Mouse (Mus musculus) MEL (cell line): ENCODE data around the gene Lrif1. TPM values are rescaled to one million over a fixed set of nuclear protein-coding genes. Genes with fewer than 3 reads are reported as not detected.
"Not testable (repeated sequence)": the region's sequence is repeated elsewhere in the genome, so short reads cannot be mapped to it uniquely, and the experiment has no call there.

ENCODE experiments used
- DNase-seq: peaks from one replicate; pipeline ENCODE4 v3.0.0; 2011; ENCODE audit warnings: low read depth, low spot score
- H3K27ac ChIP-seq: 2 replicates; pipeline ENCODE4 v1.5.1; 2012; ENCODE audit warnings: low read depth, mild to moderate bottlenecking, control low read depth, low read length, moderate library complexity; ENCODE audit not compliant: control insufficient read depth
- H3K27me3 ChIP-seq, 2 experiments: fragments of 150-350 bp in 1 of 2; sonication (generic) in 1 of 2; 2 replicates each; pipeline ENCODE4 v1.6.1; 2012; ENCODE audit warnings: low read length in 2 of 2, mild to moderate bottlenecking in 2 of 2, improper control_type of control experiment in 1 of 2, moderate library complexity in 1 of 2; ENCODE audit not compliant: insufficient read depth in 2 of 2, control insufficient read depth in 1 of 2
- H3K36me3 ChIP-seq, 2 experiments: 2 replicates each; pipeline ENCODE4 v1.6.1; 2012 to 2014; ENCODE audit warnings: low read length in 2 of 2, improper control_type of control experiment in 1 of 2, inconsistent platforms in 1 of 2, mild to moderate bottlenecking in 1 of 2; ENCODE audit not compliant: insufficient read depth in 2 of 2, control insufficient read depth in 1 of 2
- H3K4me1 ChIP-seq, 2 experiments: fragments of 150-350 bp in 1 of 2; sonication (generic) in 1 of 2; 2 replicates each; pipeline ENCODE4 v1.6.1; 2012; ENCODE audit warnings: low read length in 2 of 2, improper control_type of control experiment in 1 of 2, mild to moderate bottlenecking in 1 of 2; ENCODE audit not compliant: insufficient read depth in 2 of 2, control insufficient read depth in 1 of 2
- H3K4me3 ChIP-seq, 2 experiments: fragments of 150-350 bp in 1 of 2; sonication (generic) in 1 of 2; 2 replicates each; pipeline ENCODE4 v1.5.1; 2012; ENCODE audit warnings: low read depth in 2 of 2, low read length in 2 of 2, mild to moderate bottlenecking in 2 of 2, moderate library complexity in 2 of 2, control low read depth in 1 of 2, improper control_type of control experiment in 1 of 2; ENCODE audit not compliant: control insufficient read depth in 1 of 2, insufficient read depth in 1 of 2
- H3K79me2 ChIP-seq: 2 replicates; pipeline ENCODE4 v1.6.1; 2012; ENCODE audit warnings: mild to moderate bottlenecking, low read length, moderate library complexity; ENCODE audit not compliant: control insufficient read depth, poor library complexity, insufficient read depth
- H3K9ac ChIP-seq: 2 replicates; pipeline ENCODE4 v1.6.1; 2012; ENCODE audit warnings: low read depth, mild to moderate bottlenecking, control low read depth, low read length, moderate library complexity; ENCODE audit not compliant: control insufficient read depth, poor library complexity, severe bottlenecking
- H3K9me3 ChIP-seq: fragments of 150-350 bp; sonication (generic); replicated peaks from 2 replicates; pipeline ENCODE4 v1.6.1; 2012; ENCODE audit warnings: mild to moderate bottlenecking, low read length, improper control_type of control experiment, moderate library complexity; ENCODE audit not compliant: insufficient read depth
- BHLHE40 ChIP-seq: IDR thresholded peaks from 2 replicates; pipeline ENCODE4 v1.6.1; 2012; ENCODE audit warnings: low read depth, mild to moderate bottlenecking, inconsistent platforms, low read length, improper control_type of control experiment, borderline replicate concordance
- CHD1 ChIP-seq: IDR thresholded peaks from 2 replicates; pipeline ENCODE4 v1.6.1; 2012; ENCODE audit warnings: low read depth, mild to moderate bottlenecking, inconsistent platforms, low read length, improper control_type of control experiment
- CHD2 ChIP-seq: IDR thresholded peaks from 2 replicates; pipeline ENCODE4 v1.6.1; 2011; ENCODE audit warnings: low read length, improper control_type of control experiment
- CTCF ChIP-seq, 3 experiments: IDR thresholded peaks in 2 of 3; conservative IDR thresholded peaks in 1 of 3; 2 replicates each; pipeline ENCODE4 v1.5.1; 2011 to 2012; ENCODE audit warnings: low read length in 3 of 3, low read depth in 2 of 3, mild to moderate bottlenecking in 2 of 3, improper control_type of control experiment in 1 of 3, inconsistent platforms in 1 of 3, mixed read lengths in 1 of 3, moderate library complexity in 1 of 3; ENCODE audit not compliant: control insufficient read depth in 1 of 3, insufficient read depth in 1 of 3, poor library complexity in 1 of 3, severe bottlenecking in 1 of 3
- E2F4 ChIP-seq: IDR thresholded peaks from 2 replicates; pipeline ENCODE4 v1.6.1; 2011; ENCODE audit warnings: low read depth, low read length, improper control_type of control experiment, borderline replicate concordance
- ELF1 ChIP-seq: IDR thresholded peaks from 2 replicates; pipeline ENCODE4 v1.6.1; 2014; ENCODE audit warnings: low read depth, mild to moderate bottlenecking, inconsistent platforms, low read length, improper control_type of control experiment, moderate library complexity
- KAT2A ChIP-seq: conservative IDR thresholded peaks from 2 replicates; pipeline ENCODE4 v1.6.1; 2012; ENCODE audit warnings: low read depth, low read length, improper control_type of control experiment, inconsistent platforms
- MAFK ChIP-seq: IDR thresholded peaks from 2 replicates; pipeline ENCODE4 v1.6.1; 2011; ENCODE audit warnings: low read depth, mild to moderate bottlenecking, low read length, improper control_type of control experiment, borderline replicate concordance
- MAZ ChIP-seq: IDR thresholded peaks from 2 replicates; pipeline ENCODE4 v1.6.1; 2012; ENCODE audit warnings: low read depth, mild to moderate bottlenecking, inconsistent platforms, low read length, improper control_type of control experiment
- MEF2A ChIP-seq: IDR thresholded peaks from 2 replicates; pipeline ENCODE4 v1.6.1; 2014; ENCODE audit warnings: low read depth, mild to moderate bottlenecking, inconsistent platforms, low read length, improper control_type of control experiment; ENCODE audit not compliant: poor library complexity, insufficient replicate concordance, severe bottlenecking; ENCODE audit errors: extremely low read depth
- MXI1 ChIP-seq: IDR thresholded peaks from 2 replicates; pipeline ENCODE4 v1.6.1; 2011; ENCODE audit warnings: mild to moderate bottlenecking, low read depth, low read length, improper control_type of control experiment
- MYB ChIP-seq: IDR thresholded peaks from 2 replicates; pipeline ENCODE4 v1.6.1; 2011; ENCODE audit warnings: mild to moderate bottlenecking, low read depth, low read length, improper control_type of control experiment
- MYC ChIP-seq: IDR thresholded peaks from 2 replicates; pipeline ENCODE4 v1.6.1; 2011; ENCODE audit warnings: low read depth, mild to moderate bottlenecking, low read length, improper control_type of control experiment, moderate library complexity
- NELFE ChIP-seq: IDR thresholded peaks from 2 replicates; pipeline ENCODE4 v1.6.1; 2011; ENCODE audit warnings: low read depth, low read length, improper control_type of control experiment
- NRF1 ChIP-seq: IDR thresholded peaks from 2 replicates; pipeline ENCODE4 v1.6.1; 2014; ENCODE audit warnings: low read depth, mild to moderate bottlenecking, inconsistent platforms, low read length, improper control_type of control experiment, moderate library complexity; ENCODE audit not compliant: poor library complexity, insufficient read depth, severe bottlenecking
- TAL1 ChIP-seq: IDR thresholded peaks from 2 replicates; pipeline ENCODE4 v1.6.1; 2012; ENCODE audit warnings: mild to moderate bottlenecking, inconsistent platforms, low read length, moderate library complexity, mixed read lengths
- TBP ChIP-seq: IDR thresholded peaks from 2 replicates; pipeline ENCODE4 v1.8.0; 2011; ENCODE audit warnings: low read depth, low read length, improper control_type of control experiment
- TCF12 ChIP-seq: IDR thresholded peaks from 2 replicates; pipeline ENCODE4 v1.6.1; 2014; ENCODE audit warnings: low read depth, mild to moderate bottlenecking, inconsistent platforms, low read length, improper control_type of control experiment, moderate library complexity
- UBTF ChIP-seq: IDR thresholded peaks from 2 replicates; pipeline ENCODE4 v1.6.1; 2012; ENCODE audit warnings: low read depth, mild to moderate bottlenecking, inconsistent platforms, low read length, improper control_type of control experiment, moderate library complexity, borderline replicate concordance; ENCODE audit not compliant: insufficient read depth
- USF2 ChIP-seq, 2 experiments: IDR thresholded peaks; 2 replicates each; pipeline ENCODE4 v1.6.1; 2011 to 2012; ENCODE audit warnings: improper control_type of control experiment in 2 of 2, low read length in 2 of 2, borderline replicate concordance in 1 of 2, inconsistent platforms in 1 of 2, low read depth in 1 of 2, mild to moderate bottlenecking in 1 of 2; ENCODE audit not compliant: insufficient read depth in 1 of 2
- ZC3H11A ChIP-seq: IDR thresholded peaks from 2 replicates; pipeline ENCODE4 v1.6.1; 2012; ENCODE audit warnings: low read depth, mild to moderate bottlenecking, inconsistent platforms, low read length, improper control_type of control experiment
- ZMIZ1 ChIP-seq: IDR thresholded peaks from 2 replicates; pipeline ENCODE4 v1.6.1; 2012; ENCODE audit warnings: low read depth, mild to moderate bottlenecking, inconsistent platforms, low read length, improper control_type of control experiment, moderate library complexity
- polyA plus RNA-seq, 2 experiments: library from polyadenylated mRNA; stranded (reverse) in 1 of 2; unstranded in 1 of 2; fragments of >175 nt in 1 of 2; fragments of >200 nt in 1 of 2; gene quantifications; 2 replicates each; pipeline versions ENCODE4 v1.2.1 to v1.2.4; 2012; ENCODE audit warnings: low replicate concordance in 2 of 2, low read depth in 1 of 2; ENCODE audit not compliant: insufficient read length in 2 of 2, insufficient read depth in 1 of 2, missing spikeins in 1 of 2
- total RNA-seq: library from RNA; depleted of rRNA; stranded (reverse); fragments of 300-350 nt; gene quantifications from 2 replicates; pipeline ENCODE4 v1.2.3, GENCODE M21; 2012; rRNA removed

Gene Lrif1
- total RNA-seq = 4.4 and 4.5 TPM in 2 replicates
- polyA plus RNA-seq = 10 to 100 TPM in 1 of 2 experiments, not detected in 1; 10.7 TPM

DNA sequence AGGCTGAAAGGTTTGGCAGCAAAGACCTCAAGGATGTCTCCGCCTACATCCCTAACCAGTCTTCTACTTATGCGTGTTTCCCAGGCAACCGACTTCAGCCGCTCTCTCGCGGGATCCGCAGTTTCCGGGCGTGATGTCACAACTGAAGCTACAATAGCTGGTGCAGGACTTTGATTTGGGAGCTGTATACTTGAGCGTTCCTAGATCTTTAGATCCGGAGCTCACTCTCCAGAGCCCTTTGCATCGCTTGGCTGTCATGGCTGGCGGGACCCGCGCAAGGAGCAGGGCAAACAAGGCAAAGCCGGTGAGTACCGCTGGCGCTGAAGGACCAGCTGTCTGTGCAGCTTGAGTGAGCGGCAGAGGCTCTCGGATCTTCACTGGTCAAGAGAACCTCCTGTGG is at the start of gene Lrif1:
Gene Lrif1 (plus strand): TSS at position 158 of the 400 bp plus-strand sequence.
- Histone ChIP-seq H3K79me2 (no peaks in the 10 kb centered on the region), H3K27me3 (no peaks in the 10 kb centered on the region), H3K36me3 (no peaks in the 10 kb centered on the region), H3K4me1 (no peaks in the 10 kb centered on the region), H3K9ac (no peak within 1 kb of the TSS), H3K4me3 (no peak within 1 kb of the TSS), H3K27ac (no peak within 1 kb of the TSS), H3K9me3 (no peaks in the 10 kb centered on the region)
- no peak for DNase-seq
- TF ChIP-seq E2F4 = no peak
- no peak for TF ChIP-seq MAZ
- TF ChIP-seq CHD1 = no peak
- TF ChIP-seq MAFK = no peak
- TF ChIP-seq NELFE = no peak
- TF ChIP-seq BHLHE40 = no peak

DNA sequence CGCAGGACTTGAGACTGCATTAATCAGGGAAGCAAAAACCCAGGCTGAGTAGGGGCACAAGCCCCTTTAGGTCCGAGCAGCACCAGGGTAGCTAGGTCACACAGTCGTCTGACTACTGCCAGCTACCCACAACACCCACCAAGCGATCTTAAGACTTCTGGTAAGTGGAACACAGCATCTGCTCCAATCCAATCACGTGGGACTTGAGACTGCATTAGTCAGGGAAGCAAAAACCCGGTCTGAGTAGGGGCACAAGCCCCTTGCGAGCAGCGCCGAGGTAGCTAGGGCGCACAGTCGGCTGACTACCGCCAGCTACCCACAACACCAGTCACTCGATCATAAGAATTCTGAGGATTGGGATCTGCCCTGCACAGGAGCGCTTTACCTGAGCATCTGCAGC is 12.0 kb upstream of the Lrif1 start:
- H3K79me2 ChIP-seq, H3K9ac ChIP-seq, H3K9me3 ChIP-seq, H3K4me3 ChIP-seq, H3K36me3 ChIP-seq, H3K27me3 ChIP-seq, H3K27ac ChIP-seq, H3K4me1 ChIP-seq, DNase-seq: not testable (repeated sequence)

DNA sequence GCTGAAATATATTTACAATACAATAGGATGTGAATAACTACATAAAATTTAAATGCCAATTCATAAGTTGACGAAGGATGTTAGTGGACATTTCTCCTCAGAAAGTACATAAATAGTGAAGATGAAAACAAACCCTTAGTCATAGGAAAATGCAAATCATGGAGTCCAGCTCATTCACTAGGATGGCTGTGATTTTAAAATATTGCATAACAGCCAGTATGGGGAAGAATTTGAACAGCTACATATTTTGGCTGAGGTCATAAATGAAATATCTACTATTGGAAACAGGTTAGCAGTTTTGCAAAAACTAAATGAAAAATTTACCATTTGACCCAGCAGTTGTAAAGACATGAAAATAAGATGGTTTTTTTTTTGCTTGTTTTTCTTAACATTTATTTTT is 594 bp downstream of the Lrif1 start:
- Histone ChIP-seq H3K4me3 (no peak overlapping the region), H3K79me2 (no peaks in the 10 kb centered on the region), H3K9me3 (no peaks in the 10 kb centered on the region), H3K9ac (no peak overlapping the region), H3K27ac (no peak overlapping the region), H3K4me1 (no peaks in the 10 kb centered on the region), H3K36me3 (no peaks in the 10 kb centered on the region), H3K27me3 (no peaks in the 10 kb centered on the region)
- DNase-seq = no peak
- TF ChIP-seq ZMIZ1 (no peak), MEF2A (no peak), CHD2 (no peak), BHLHE40 (no peak), UBTF (no peak), NRF1 (no peak), TAL1 (no peak), KAT2A (no peak), CTCF (IDR thresholded peaks at IDR 0.05 in 2 of 3, conservative IDR thresholded peaks at IDR 0.05 in 1 of 3; ENCODE audit: control insufficient read depth in 1 of 3, insufficient read depth in 1 of 3, low read depth in 2 of 3, low read length in 3 of 3, poor library complexity in 1 of 3, severe bottlenecking in 1 of 3) (no peak), MYC (no peak), TCF12 (no peak), TBP (no peak), E2F4 (no peak), MYB (no peak), ELF1 (no peak), ZC3H11A (no peak), MXI1 (no peak), USF2 (IDR thresholded peaks at IDR 0.05; ENCODE audit: borderline replicate concordance in 1 of 2, insufficient read depth in 1 of 2, low read depth in 1 of 2, low read length in 2 of 2) (no peak)
